Mouse (Mus musculus): Measurements from ENCODE around the gene 4933415F23Rik.
"Not testable (repeated sequence)": the region's sequence is repeated elsewhere in the genome, so short reads cannot be mapped to it uniquely, and the experiment has no call there.

4933415F23Rik gene

DNA sequence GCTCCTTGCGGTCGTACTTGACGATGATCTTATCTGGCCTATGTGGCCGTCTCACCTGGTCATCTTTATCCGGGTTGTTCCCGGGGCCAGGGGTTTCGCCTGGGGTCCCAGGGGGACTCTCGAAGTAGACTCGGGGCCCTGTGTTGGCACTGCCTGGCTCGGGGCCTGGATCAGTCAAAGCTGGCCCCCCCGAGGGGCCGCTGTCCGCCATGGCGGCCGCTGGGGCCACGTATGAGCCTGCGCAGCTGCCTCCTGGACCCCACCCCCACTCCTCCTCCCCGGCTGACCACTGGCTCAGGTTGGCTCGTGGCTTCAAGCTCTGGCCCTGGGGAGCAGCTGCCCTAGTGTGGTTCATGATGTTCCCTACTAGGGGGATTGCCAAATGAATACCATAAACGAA lies at the start of gene 4933415F23Rik:
Gene 4933415F23Rik, minus strand, starts transcription at position 233 of the 400 bp plus-strand sequence.
- DNase-seq (ENCODE audit: low read depth), result no peak

DNA sequence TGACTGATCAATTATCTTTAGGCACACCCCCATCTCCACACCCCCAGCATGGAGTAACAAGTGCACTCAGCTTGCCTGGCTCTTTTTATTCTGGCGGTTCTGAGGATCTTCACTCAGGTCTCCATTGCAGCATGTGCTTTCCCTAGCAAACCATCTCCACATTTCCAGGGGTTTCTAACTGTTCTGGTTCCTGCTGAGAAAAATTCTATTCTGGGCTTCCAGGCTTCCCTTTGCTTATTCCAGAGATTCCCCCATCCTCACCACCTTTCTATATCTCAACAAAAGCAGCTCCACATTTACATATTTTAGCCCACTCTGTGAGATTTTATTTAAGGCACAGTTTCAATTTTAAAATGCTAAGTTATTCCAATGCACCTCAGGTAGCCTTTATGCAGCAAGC lies 49.7 kb upstream of the 4933415F23Rik start:
- no peak for DNase-seq (ENCODE audit: low read depth)

- DNase-seq (ENCODE audit: low read depth), result no peak
These were observed 44.3 kb upstream of the 4933415F23Rik start for GRCm38 (mm10) chr1:23146198-23146873.

DNA sequence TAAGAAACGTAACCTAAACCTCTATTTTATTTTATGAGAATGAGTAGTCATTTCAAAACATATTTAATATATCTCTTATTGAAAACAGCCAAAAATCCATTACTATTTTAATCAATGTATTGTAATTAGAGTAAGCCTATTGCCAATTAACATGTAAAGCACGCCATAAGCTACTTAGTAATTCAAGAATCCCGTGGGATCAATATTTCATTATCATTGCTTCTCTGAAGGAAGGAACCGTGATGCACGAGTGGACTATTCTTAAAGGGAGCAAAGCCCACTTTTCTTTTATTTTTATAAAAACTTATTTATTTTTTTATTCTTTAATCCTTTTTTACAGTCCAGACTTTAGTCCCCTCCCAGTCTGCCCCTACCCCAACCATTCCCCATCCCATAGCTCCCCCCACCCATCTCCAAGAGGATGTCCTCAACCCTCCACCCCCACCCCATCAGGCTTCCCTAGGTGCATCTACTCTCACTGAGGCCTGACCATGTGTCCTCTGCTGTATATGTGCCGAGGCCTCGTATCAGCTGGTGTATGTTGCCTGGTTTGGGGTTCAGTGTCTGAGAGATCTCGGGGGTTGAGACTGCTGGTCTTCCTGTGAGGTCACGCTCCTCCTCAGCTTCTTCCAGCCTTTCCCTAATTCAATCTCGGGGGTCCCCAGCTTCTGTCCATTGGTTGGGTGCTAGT lies 39.2 kb upstream of the 4933415F23Rik start:
- DNase-seq (ENCODE audit: low read depth), result no peak

DNA sequence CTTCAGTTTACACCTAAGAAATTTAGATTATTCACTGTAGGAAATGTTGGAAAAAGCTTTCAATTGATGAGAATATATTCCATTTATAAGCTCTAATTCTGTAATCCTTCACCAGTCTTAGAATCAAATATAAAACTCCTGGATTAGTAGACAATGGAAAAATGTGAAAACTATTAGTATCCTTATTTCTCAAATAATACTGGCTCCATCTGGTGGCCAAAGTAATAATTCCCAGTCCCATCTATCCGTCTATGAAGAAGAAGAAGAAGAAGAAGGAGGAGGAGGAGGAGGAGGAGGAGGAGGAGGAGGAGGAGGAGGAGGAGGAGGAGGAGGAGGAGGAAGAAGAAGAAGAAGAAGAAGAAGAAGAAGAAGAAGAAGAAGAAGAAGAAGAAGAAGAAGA lies 38.5 kb upstream of the 4933415F23Rik start:
- DNase-seq (ENCODE audit: low read depth), result not testable (repeated sequence)

GRCm38 (mm10) chr1:23120901-23121300 lies 18.8 kb upstream of the 4933415F23Rik start:
- no peak for DNase-seq (ENCODE audit: low read depth)

DNA sequence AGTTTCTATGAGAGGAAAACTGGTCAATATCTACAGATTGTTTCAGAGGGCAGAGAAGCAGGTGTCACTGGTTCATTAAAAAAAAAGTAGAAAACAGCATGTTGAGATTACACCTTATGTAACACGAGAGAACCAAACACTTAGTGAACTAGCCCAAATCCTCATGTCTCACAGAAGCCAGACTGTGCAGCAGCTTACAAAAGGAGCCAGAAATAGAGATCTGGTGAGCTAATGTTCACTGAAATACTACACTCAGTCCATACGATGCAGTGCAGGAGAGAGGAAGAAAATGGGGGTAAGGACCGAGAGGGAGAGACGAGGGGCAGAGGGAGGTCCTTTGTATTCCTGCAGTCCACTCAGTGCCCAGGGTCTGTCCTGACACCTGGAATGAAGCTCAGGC lies 17.4 kb upstream of the 4933415F23Rik start:
- no peak for DNase-seq (ENCODE audit: low read depth)

DNA sequence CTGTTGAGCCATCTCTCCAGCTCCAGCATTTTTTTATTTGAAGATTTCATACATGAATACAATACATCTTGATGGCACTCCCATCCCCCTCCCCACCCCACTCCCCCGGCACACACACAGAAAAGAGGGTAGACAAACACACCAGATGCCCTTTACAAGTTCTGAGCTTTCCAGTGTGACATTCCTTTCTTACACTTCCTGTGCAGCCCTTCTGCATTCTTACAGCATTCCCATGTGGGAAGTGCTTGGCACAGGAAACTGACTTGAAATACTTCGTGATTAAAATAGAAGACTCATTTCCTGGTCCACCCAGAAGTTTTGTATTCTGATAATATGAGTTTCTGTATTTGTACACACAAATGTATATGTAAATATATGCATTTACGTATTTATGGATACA lies 15.4 kb upstream of the 4933415F23Rik start:
- no peak for DNase-seq (ENCODE audit: low read depth)

DNA sequence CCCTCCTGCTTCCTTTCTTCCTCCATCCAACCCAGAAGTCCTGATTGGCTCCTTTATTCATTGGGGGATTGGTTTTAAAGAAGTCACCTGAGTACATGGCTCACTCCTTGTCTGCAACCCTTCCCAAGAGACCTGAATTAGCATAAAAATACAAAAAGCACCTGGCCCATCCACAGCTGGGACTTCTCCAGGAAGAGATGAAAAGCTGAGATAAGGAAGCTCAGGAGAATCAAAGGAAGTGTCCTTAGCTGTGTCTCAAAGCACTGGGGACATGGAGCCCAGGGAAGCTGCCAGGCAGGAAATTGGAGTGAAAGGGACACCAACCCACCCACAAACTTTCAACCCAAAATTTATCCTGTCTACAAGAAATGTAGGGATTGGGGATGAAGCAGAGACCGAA lies 7.1 kb upstream of the 4933415F23Rik start:
- DNase-seq (ENCODE audit: low read depth), result no peak

- DNase-seq (ENCODE audit: low read depth), result no peak
These were observed 828 bp upstream of the 4933415F23Rik start for GRCm38 (mm10) chr1:23102881-23103280.

GRCm38 (mm10) chr1:23099791-23100190 lies 2.3 kb downstream of the 4933415F23Rik start:
- no peak for DNase-seq (ENCODE audit: low read depth)

DNA sequence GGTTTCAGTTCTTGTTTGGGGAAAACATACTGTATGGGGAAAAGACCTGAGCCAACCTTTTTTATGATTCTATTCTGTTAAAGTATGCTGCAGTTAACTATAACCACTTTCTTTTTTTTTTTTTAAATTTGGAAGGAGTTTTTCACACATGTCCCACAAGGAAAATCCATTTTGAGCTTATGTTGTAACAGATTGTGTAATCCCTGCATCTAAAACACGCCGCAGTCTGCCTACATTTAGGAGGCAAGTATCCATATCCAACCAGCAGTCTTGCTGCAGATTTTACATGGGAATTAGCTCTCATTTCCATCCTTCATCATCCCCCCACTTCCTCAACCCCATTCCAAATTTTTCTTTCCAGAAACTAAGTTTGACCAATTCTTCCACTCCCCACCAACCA lies 3.6 kb downstream of the 4933415F23Rik start:
- DNase-seq (ENCODE audit: low read depth), result no peak

DNA sequence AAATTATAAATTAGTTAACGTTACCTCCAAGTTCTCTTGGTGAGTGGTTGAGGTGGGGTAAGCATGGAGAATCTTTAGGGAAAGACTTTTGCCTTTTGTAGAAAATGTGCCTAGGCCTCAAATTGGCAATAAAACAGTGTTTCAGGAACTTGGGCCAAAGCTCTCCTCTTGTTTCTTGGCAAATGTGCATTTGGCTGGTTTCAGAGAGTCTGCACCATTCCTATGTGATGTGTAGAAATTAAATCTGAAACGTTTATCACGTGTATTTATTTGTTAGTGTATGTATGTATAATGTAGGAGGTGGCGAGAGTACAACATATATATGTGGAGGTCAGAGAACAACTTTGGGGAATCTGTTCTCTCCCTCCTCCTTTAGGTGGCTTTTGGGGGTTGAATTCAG lies 4.1 kb downstream of the 4933415F23Rik start:
- DNase-seq (ENCODE audit: low read depth), result no peak

DNA sequence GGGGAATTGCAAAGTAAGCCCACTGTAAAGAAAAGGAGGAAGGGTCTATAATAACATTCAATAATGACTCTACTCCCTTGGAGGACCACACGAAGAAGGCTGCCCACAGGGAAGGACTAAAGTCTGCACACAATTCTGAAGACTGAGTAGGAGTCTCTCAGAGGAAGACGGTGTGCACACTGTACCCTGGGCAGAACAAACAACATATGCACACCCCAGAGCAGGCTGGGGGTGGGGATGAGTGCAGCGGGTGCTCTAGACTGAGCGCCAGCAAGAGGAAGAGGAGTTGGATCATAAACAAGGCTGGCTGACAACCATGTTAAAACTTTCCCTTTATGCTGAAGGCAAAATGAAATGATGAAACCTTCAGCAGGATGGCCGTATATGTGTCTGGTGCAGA lies 34.3 kb downstream of the 4933415F23Rik start:
- DNase-seq (ENCODE audit: low read depth), result no peak

- DNase-seq (ENCODE audit: low read depth), result no peak
These were observed 37.2 kb downstream of the 4933415F23Rik start for GRCm38 (mm10) chr1:23064717-23065475.

- DNase-seq (ENCODE audit: low read depth), result no peak
These were observed 38.1 kb downstream of the 4933415F23Rik start for GRCm38 (mm10) chr1:23063946-23064345.

GRCm38 (mm10) chr1:23061614-23062373 lies 40.3 kb downstream of the 4933415F23Rik start:
- no peak for DNase-seq (ENCODE audit: low read depth)

DNA sequence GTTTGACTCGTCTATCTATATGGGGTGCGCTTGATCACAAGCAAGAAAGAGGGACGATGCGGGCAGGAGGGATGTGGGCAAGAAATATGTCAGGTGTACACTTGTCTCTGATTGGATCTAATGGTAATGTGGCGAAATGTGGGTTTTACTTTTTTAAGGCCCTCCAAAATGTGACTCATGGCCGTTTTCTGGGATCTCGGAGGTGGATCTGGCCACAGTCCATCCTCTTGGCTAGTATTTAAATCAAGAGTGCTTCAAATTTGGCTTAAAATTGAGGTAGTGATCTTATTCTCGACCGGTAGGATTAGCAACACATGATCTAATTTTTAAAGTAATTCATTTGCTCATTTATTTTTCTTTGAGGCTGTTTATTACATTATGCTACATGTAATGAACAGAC lies 42.0 kb downstream of the 4933415F23Rik start:
- DNase-seq (ENCODE audit: low read depth), result no peak

Measured in naive thymus-derived CD4-positive, alpha-beta T cell, adult 2 months (primary cell).